Mouse (Mus musculus) erythroblast, embryonic 14.5 days (primary cell): ENCODE results near the gene Fam193b.

Source experiments
- GATA1 ChIP-seq: IDR thresholded peaks from 2 replicates; pipeline ENCODE4 v1.6.1; 2012; ENCODE audit warnings: low read length, inconsistent platforms, mixed read lengths
- TAL1 ChIP-seq: IDR thresholded peaks from 3 replicates; pipeline ENCODE4 v1.6.1; 2012; ENCODE audit warnings: low read length, inconsistent platforms, mixed read lengths

DNA sequence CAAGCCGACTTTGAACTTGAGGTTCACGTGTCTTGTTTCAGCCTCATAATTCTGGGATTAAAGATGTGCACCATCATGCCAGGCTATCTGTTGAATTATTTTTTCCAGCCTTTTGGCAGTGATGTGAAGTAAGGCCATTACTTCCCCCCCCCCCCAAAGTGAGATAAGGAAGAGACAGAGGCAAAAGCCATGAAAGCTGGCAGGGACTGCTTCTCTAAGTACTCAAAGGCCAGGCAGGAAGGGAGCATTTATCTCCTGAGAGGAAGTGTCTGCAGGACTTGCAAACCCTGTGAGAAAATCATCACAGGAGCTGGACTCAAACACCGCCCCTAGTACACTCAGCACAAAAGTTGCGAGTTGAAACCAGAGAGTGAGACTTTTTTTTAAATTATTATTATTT lies 48.4 kb upstream of the Fam193b start:
- TF ChIP-seq GATA1 (no peak), TAL1 (no peak)
